Mouse (Mus musculus): Measurements from ENCODE around the gene Calm3.

Calm3 gene

DNA sequence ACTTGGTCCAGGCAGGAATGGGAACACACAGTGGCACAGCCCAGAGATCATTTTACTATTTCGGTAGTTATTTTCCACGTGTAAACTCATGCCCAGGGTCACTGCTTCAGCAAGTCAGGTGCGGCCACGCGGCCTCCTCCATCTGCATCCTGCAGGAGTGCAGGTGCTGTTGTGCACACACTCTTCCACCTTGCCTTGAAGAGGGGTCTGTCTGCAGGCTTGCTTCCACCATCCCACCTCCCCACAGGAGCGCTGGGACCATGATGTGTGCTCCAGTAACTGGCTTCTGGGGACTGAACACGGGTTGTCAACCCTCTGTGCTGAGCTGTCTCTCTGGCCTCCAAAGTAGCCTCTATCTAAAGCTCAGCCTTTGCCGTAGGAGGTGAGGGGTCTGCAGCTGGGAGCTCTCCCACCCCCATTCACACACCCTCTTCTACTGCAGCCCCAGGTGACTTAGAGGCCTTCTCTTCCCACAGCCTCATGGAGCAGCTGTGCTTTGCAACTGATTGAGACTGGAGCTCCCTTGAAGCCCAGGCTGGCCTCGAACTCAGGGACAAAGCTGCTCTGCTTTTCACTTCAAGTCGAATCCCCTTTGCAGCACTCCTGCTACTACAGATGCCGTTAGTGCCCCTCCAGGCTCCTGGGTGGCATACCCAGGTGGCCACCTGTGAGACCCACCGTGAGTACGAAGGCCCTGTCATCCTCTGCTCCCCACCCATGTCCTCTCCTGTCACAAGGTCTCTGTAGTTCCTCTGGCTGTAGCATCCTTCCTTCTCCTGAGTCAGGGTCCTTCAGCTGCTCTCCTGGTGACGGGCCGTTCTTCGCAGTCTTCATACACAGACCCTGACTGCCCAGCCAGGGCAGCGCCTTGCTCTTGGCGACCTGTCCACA is 9.2 kb downstream of the Calm3 start:
- no peak for DNase-seq

DNA sequence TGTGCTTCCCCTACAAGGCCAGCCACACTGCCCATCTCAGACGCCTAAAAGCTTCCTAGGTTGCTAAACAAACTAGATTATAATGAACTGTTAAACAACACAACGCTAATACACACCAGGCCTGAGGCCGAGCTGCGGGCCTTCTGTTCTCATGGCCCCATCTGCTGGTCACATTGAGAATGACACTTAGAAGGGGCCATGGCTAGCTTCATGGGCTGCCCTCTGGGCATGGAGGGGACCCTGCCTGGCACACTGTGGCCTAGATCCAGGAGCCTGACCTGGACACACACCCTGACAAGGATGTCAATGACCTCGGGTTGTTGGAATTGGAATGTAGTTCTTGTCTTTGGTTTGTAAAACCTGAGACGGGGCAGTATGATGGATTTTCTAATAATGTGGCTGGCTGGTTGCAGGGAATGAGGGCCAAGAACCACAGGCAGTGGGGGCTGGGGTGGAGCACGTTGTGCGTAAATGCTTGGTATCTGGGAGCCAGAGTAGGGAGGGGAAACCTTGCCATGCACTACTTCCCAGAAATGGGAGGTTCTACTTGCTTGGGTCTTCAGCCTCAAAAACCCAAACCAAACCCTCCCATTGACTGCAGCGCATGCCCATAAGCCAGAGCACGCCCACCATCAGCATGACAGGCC is 10.0 kb downstream of the Calm3 start:
- DNase-seq: peak; percentile 90 to 92

DNA sequence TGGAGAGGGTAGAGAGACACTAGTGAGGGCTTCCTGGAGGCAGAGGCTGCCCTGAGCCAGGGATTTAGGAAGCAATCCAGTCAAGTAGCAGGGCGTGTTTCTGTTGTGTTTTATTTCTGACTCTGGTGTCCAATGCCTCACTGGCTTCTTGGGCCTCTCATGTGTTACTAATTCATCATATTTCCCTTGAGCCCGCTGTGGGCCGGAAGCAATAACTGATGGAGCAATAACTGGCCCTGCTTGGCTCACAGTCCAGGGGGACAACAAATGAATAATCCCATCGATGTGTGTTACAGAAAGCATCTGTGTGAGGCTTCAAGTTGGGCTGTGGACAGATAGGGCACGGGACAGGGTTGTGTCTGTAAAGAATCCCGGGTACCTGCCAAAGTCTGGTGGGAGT is 11.6 kb downstream of the Calm3 start:
- no peak for DNase-seq

- no peak for DNase-seq
Measured at GRCm38 (mm10) chr7:16911904-16912303, 12.0 kb downstream of the Calm3 start.

- no peak for DNase-seq
Measured at GRCm38 (mm10) chr7:16909909-16910308, 14.0 kb downstream of the Calm3 start.

DNA sequence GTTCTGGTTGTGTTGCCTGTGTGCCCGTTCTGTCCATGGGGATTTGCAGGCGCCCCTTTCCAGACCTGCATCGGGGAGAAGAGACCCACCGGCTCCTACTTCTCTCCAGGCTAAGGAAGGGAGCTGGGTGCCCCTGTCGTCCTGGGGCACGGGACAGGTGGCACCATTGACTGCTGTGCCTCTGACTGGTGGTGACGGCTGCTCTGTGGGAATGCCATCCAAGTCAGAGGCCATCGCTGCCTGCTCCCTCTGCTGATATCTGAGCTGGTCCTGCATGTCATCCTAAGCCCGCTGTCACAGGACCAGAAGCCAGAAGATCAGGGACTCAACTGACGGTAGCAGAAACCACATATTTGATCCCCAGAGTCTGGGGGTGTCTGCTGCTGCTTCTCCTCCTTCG is 15.1 kb downstream of the Calm3 start:
- no peak for DNase-seq

DNA sequence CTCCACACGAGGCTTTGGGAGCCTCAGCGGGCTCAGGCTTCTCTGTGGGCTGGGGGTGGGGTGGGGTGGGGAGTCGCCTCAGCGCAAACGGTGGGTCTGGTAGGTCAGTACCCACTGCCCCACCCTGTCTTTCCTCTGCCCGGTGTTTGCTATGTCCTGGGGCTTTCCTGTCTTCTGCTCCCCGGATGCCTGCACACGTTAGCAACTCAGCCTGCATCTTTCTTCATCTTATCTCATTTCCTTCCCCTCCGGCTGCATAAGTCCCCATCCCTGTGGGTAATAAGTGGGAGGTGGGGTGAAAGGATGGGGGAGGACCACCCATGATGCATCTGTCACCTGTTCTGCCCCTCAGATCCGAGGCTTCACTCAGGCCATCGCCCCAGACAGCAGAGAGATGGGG is 15.5 kb downstream of the Calm3 start:
- no peak for DNase-seq

GRCm38 (mm10) chr7:16907842-16908241 is 16.1 kb downstream of the Calm3 start:
- no peak for DNase-seq

- DNase-seq: no peak
Measured at GRCm38 (mm10) chr7:16906889-16907559, 16.9 kb downstream of the Calm3 start.

DNA sequence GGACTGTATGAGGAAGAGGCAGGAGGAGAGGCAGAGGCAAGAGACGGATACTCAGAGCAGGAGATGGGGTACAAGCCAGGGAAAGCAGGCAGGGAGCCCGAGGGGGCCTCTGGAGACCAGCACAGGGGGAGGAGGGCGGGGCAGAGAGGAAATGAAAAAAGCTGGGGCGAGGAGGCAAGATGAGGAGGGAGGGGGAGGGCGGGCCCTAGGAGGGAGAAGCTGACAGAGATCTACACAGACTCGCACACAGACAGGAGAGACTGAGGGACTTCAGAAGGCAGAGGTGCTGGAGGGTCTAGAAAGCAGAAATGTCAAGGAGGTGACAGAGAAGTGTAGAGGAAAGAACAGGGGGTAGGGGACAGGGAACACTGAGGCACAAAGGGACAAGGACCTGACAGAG is 17.6 kb downstream of the Calm3 start, which contains the start of gene Ptgir:
Gene Ptgir (plus strand): TSS at position 210 of the 400 bp plus-strand sequence.
- DNase-seq: no peak

- DNase-seq: no peak
Measured at GRCm38 (mm10) chr7:16905491-16906021, 18.4 kb downstream of the Calm3 start.

DNA sequence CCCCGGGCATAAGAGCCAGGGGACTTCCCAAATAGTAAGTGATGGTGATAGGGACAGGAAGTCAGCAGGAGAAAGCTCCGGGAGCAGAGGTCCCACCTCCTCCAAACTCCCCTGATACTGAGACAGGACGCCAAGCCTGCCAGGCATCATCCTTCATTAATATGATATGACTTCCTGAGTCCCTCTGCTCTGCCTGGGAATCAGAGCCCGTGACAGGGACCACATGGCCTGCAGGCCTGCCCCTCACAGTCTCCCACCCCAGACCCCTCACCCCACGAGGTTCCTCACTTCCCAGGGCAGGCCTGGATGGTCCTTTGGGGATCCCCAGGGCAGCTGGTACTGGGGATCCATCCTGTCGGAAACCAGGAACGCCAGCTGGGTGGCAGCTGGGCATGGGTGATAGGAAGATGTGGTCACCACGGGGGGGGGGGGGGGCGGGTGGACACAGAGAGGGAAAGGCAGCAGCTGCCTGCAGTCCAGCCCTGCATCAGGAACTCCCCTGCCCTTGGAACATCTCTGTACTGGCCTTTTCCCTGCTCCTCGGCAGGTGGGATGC is 19.7 kb downstream of the Calm3 start:
- DNase-seq: no peak

GRCm38 (mm10) chr7:16903439-16903955 is 20.4 kb downstream of the Calm3 start:
- DNase-seq: no peak

- peak in 1 of 2 experiments; percentile 29 for DNase-seq
Measured at GRCm38 (mm10) chr7:16900526-16900925, 23.4 kb downstream of the Calm3 start.

GRCm38 (mm10) chr7:16895511-16895910 is 28.4 kb downstream of the Calm3 start:
- no peak for DNase-seq

DNA sequence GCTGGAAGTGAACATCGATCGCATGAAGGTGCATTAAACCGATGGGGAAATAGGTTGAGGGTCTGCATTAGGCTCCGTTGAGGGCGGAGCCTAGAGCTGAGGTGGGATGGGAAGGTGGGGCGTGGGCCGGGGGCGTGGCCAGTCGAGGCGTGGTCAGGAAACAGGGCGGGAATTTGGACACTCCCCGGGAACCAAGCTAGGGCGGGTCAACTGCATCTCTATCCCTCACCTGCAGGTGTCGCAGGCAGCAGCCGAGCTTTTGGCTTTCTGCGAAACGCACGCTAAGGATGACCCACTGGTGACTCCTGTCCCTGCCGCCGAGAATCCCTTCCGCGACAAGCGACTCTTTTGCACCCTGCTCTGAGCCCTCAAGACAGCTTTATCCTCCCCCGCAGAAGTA is 28.9 kb downstream of the Calm3 start:
- peak; percentile 92 for DNase-seq

DNA sequence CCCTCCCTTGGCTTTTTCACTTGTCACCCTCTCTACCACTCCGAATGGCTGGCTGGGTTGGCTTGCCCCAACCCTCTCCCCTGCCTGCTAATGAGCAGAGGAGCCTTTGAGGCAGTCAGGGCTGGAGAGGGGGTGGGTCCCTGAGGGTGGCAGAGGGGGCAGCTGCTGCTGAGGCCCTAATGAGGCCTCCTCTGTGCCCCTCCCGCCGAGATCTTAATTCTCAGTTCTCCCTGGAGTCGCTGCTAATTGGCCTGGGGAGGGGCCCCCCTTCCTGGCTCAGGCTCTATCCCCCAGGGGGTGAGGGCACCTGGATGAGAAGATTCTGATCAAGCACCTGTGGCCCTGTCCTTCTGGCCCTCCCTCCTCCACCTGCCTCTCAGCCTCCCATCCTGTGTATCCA is 29.6 kb downstream of the Calm3 start:
- DNase-seq: peak in 1 of 2 experiments; percentile 33

- no peak for DNase-seq
Measured at GRCm38 (mm10) chr7:16893612-16894011, 30.3 kb downstream of the Calm3 start.

DNA sequence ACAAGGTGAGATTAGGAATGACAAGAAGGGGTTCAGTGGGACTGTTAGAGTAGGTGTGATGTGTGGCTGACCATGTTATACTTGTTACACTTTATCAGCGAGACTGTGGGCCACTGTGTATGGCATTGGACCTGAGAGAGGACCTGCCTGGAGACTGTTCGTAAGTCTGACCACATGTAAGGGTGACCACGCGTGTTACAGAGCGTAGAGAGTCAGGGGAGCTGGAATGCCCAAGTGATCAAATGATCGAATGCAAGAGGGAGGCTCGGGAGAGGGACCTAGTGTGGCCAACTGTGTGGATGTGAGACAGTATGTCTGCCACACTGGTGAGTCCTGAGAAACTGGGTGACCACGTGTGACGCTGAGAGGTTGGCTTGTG is 31.6 kb downstream of the Calm3 start:
- no peak for DNase-seq

- peak; percentile 93 to 94 for DNase-seq
Measured at GRCm38 (mm10) chr7:16891641-16892351, 32.1 kb downstream of the Calm3 start, which contains the start of gene Gng8. Gene Gng8, plus strand, starts transcription at chr7:16891786.

- peak in 1 of 2 experiments; percentile 51 for DNase-seq
Measured at GRCm38 (mm10) chr7:16890944-16891343, 33.0 kb downstream of the Calm3 start.

- no peak for DNase-seq
Measured at GRCm38 (mm10) chr7:16890536-16890935, 33.4 kb downstream of the Calm3 start.

All from cerebellum, postnatal 10 days (tissue).